10 mouse cellular contexts compared by ENCODE assay signal in the genomic region with DNA sequence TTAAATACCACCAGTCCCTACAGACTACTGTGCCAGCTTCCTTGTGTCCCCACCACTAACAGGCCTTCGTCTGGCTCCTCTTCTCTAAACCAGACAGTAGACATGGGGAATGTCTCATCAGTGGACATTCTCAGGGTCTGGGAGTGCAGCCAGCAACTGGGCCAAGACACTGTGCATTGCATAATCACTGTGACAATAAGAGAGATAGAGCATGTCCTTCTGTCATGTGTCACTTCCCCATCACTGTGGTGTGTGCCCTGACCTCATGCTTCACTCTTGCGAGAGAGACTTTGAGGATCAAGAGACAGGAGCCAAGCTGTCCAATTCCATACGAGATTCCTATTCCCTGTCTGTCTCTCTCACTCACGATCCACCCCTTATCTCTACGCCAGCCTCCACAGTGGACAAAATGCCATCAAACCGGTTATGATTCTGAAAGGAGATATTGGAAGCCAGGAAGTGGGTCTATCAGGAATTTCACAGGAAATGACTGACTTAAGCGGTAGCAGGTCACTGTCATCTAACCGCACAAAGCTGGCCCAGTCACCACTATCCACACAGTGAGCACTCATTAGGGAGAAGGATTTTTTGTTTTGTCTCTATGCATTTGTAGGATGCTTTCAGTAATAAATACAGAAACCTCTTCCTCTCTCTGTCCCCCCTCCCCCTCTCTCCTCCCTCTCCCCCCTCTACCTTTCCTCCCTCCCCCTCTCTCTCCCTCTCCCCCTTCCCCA.
A peak's percentile ranks its signal among the peaks of the same experiment; 100 is the strongest.
DNase-seq lines count a peak whose midpoint lies in the region; ATAC-seq and TF ChIP-seq lines count a peak whose summit lies in the region.
"Had no signal": no experiment of that assay in that cellular context is flagged by ENCODE, and none has a peak within 500 bp of the region (broad histone marks: within the 10 kb centered on the region; RNA-seq: fewer than 3 reads in every experiment).

No protein-coding gene starts in this region.

- H3K27me3 ChIP-seq in liver, embryonic 16.5 days (ENCODE audit: control insufficient read depth, insufficient read depth, low read depth, low read length) = peaks cover 23% of the 10 kb centered on the region
- no peaks in the 10 kb centered on the region for H3K27me3 ChIP-seq in stomach, postnatal 0 days (ENCODE audit: control insufficient read depth, insufficient read depth, low read length)

- ATAC-seq in liver, embryonic 16.5 days (ENCODE audit: low read depth) = peak; percentile 66
- 0 out of 2 replicates have a peak, but pooled peaks have one; percentile 16 for ATAC-seq in stomach, postnatal 0 days (ENCODE audit: low FRiP score, low TSS enrichment)
- ATAC-seq in erythroid progenitor cell, adult 5-6 weeks (replicated peaks; ENCODE audit: low FRiP score, poor library complexity, severe bottlenecking) = no peak

- TF ChIP-seq EP300 in stomach, postnatal 0 days (optimal IDR thresholded peaks at IDR 0.05) = no peak

- H3K27ac ChIP-seq in liver, embryonic 16.5 days (ENCODE audit: low read length) = no peak overlapping the region
- no peak overlapping the region for H3K27ac ChIP-seq in stomach, postnatal 0 days (replicated peaks)
- H3K27ac ChIP-seq: hindbrain, embryonic 15.5 days had no signal

- H3K4me1 ChIP-seq in liver, embryonic 16.5 days (ENCODE audit: control insufficient read depth, low read depth, low read length) = peaks cover 13% of the 10 kb centered on the region
- H3K4me1 ChIP-seq in stomach, postnatal 0 days (replicated peaks; ENCODE audit: control insufficient read depth, insufficient read depth) = peaks cover under 1% of the 10 kb centered on the region; the same call in 1 of the 2 replicates

- WGBS in liver, embryonic 16.5 days (ENCODE audit: insufficient replicate concordance) = 16% methylated on average over 8 of the region's 8 CpGs
- 55% methylated on average over 8 of the region's 8 CpGs for WGBS in stomach, postnatal 0 days

- H3K9ac ChIP-seq in liver, embryonic 16.5 days (ENCODE audit: low read depth, low read length) = no peak overlapping the region
- no peak overlapping the region for H3K9ac ChIP-seq in stomach, postnatal 0 days (ENCODE audit: low read length)
- H3K9ac ChIP-seq: hindbrain, embryonic 15.5 days had no signal

- TF ChIP-seq CTCF in stomach, postnatal 0 days (IDR thresholded peaks at IDR 0.05; ENCODE audit: low read depth) = no peak

- peak; percentile 73 to 88 for DNase-seq in adrenal gland, adult (ENCODE audit: inconsistent age in 2 of 2, low spot score in 1 of 2)
- DNase-seq in adrenal gland, postnatal 4 days (ENCODE audit: low spot score in 2 of 2) = no peak
- DNase-seq in spleen, postnatal 36 days (ENCODE audit: low spot score in 2 of 2) = peak; percentile 10 to 44
- DNase-seq in spleen, postnatal 14 days (ENCODE audit: low spot score in 2 of 2) = no peak
- no peak for DNase-seq in stomach, postnatal 0 days (ENCODE audit: low spot score)
- no peak for DNase-seq in gastrocnemius, postnatal 4 days (ENCODE audit: low spot score in 2 of 2)
- DNase-seq: embryo, embryonic 11 days had no signal

- no peak overlapping the region for H3K4me2 ChIP-seq in liver, embryonic 16.5 days (ENCODE audit: low read depth, low read length)
- no peak overlapping the region for H3K4me2 ChIP-seq in stomach, postnatal 0 days (replicated peaks; ENCODE audit: low read depth)
- H3K4me2 ChIP-seq: hindbrain, embryonic 15.5 days had no signal

- H3K9me3 ChIP-seq in liver, embryonic 16.5 days (replicated peaks; ENCODE audit: control insufficient read depth, low read length) = no peaks in the 10 kb centered on the region
- no peaks in the 10 kb centered on the region for H3K9me3 ChIP-seq in stomach, postnatal 0 days (ENCODE audit: control insufficient read depth, low read length)
- H3K9me3 ChIP-seq: hindbrain, embryonic 15.5 days had no signal

- no peak overlapping the region for H3K4me3 ChIP-seq in liver, embryonic 16.5 days (ENCODE audit: low read depth, low read length)
- no peak overlapping the region for H3K4me3 ChIP-seq in stomach, postnatal 0 days (ENCODE audit: low read depth, low read length)
- H3K4me3 ChIP-seq: hindbrain, embryonic 15.5 days had no signal

- no peaks in the 10 kb centered on the region for H3K36me3 ChIP-seq in liver, embryonic 16.5 days (ENCODE audit: control insufficient read depth, insufficient read depth)
- no peaks in the 10 kb centered on the region for H3K36me3 ChIP-seq in stomach, postnatal 0 days (ENCODE audit: control insufficient read depth, insufficient read depth, low read length)
- H3K36me3 ChIP-seq: hindbrain, embryonic 15.5 days had no signal

Comparison
In these comparisons a context has a peak if more than half of its experiments do, and no peak if none do; other contexts are left out.
1. DNase-seq: peak in adrenal gland, adult (2 of 2) and spleen, postnatal 36 days (2 of 2); none in adrenal gland, postnatal 4 days (0 of 2), spleen, postnatal 14 days (0 of 2), stomach, postnatal 0 days (single experiment) and gastrocnemius, postnatal 4 days (0 of 2).